Mouse (Mus musculus) neural tube, embryonic 12.5 days (tissue): ENCODE results near the gene Cpeb1. TPM values are rescaled to one million over a fixed set of nuclear protein-coding genes. Genes with fewer than 3 reads are reported as not detected.
A peak's percentile ranks its signal among the peaks of the same experiment; 100 is the strongest.

Source experiments
- ATAC-seq: fragments of 200-750 bp; cut with Nextera tagmentation; 2 replicates; pipeline ENCODE4 v1.8.0; 2017; ENCODE audit warnings: low read depth, mild to moderate bottlenecking, moderate TSS enrichment, moderate library complexity; ENCODE audit not compliant: low FRiP score
- H3K27ac ChIP-seq: fragments of 300-500 bp; sonication (generic); 2 replicates; pipeline ENCODE4 v1.5.1; 2016
- H3K27me3 ChIP-seq: fragments of 300-500 bp; sonication (generic); replicated peaks from 2 replicates; pipeline ENCODE4 v1.6.1; 2016; ENCODE audit warnings: mild to moderate bottlenecking
- H3K36me3 ChIP-seq: fragments of 300-500 bp; sonication (generic); 2 replicates; pipeline ENCODE4 v1.6.1; 2016; ENCODE audit warnings: mild to moderate bottlenecking
- H3K4me1 ChIP-seq: fragments of 300-500 bp; sonication (generic); 2 replicates; pipeline ENCODE4 v1.6.1; 2016
- H3K4me2 ChIP-seq: fragments of 300-500 bp; sonication (generic); replicated peaks from 2 replicates; pipeline ENCODE4 v1.6.1; 2016; ENCODE audit warnings: mild to moderate bottlenecking
- H3K4me3 ChIP-seq: fragments of 300-500 bp; sonication (generic); 2 replicates; pipeline ENCODE4 v1.5.1; 2016
- H3K9ac ChIP-seq: fragments of 300-500 bp; sonication (generic); 2 replicates; pipeline ENCODE4 v1.6.1; 2016; ENCODE audit warnings: mild to moderate bottlenecking
- H3K9me3 ChIP-seq: fragments of 300-500 bp; sonication (generic); 2 replicates; pipeline ENCODE4 v1.6.1; 2016; ENCODE audit warnings: mild to moderate bottlenecking
- WGBS: fragments of 180-500 bp; shearing (Covaris S2); methylation state at CpG from one replicate; pipeline ENCODE4 v1.1.7; 2016; 5-methylcytosine and 5-hydroxymethylcytosine counted together
- polyA plus RNA-seq: library from polyadenylated mRNA; unstranded; fragments of >200 nt; fragmentation: Nextera tagmentation; extraction: Ambion mirVana; gene quantifications from 2 replicates; pipeline ENCODE4 v1.2.1, GENCODE M21; 2016

Cpeb1 gene
- polyA plus RNA-seq, 1 experiment from 2014 or later: 4.0 TPM

- H3K4me1 ChIP-seq: no peaks in the 10 kb centered on the region
- no peak overlapping the region for H3K4me3 ChIP-seq
- 86% methylated on average over 7 of the region's 7 CpGs for WGBS
- H3K9ac ChIP-seq: no peak overlapping the region
- no peaks in the 10 kb centered on the region for H3K27me3 ChIP-seq
- H3K4me2 ChIP-seq: no peak overlapping the region
- no peaks in the 10 kb centered on the region for H3K36me3 ChIP-seq
- H3K9me3 ChIP-seq: no peaks in the 10 kb centered on the region
- H3K27ac ChIP-seq: no peak overlapping the region
- ATAC-seq: no peak
Observed at GRCm38 (mm10) chr7:81356975-81357374, 98.3 kb downstream of the Cpeb1 start.

- Histone ChIP-seq H3K4me2 (no peak overlapping the region), H3K4me3 (no peak overlapping the region), H3K27ac (no peak overlapping the region), H3K36me3 (no peaks in the 10 kb centered on the region), H3K27me3 (no peaks in the 10 kb centered on the region), H3K9ac (no peak overlapping the region), H3K9me3 (no peaks in the 10 kb centered on the region), H3K4me1 (no peaks in the 10 kb centered on the region)
- 90% methylated on average over 1 of the region's 1 CpGs for WGBS
- ATAC-seq: no peak
Observed at GRCm38 (mm10) chr7:81356360-81356759, 98.9 kb downstream of the Cpeb1 start.

- no peaks in the 10 kb centered on the region for H3K9me3 ChIP-seq
- ATAC-seq: no peak
- no peaks in the 10 kb centered on the region for H3K27me3 ChIP-seq
- no peak overlapping the region for H3K4me3 ChIP-seq
- no peak overlapping the region for H3K4me2 ChIP-seq
- no peaks in the 10 kb centered on the region for H3K36me3 ChIP-seq
- WGBS: 85% methylated on average over 7 of the region's 7 CpGs
- H3K27ac ChIP-seq: no peak overlapping the region
- H3K9ac ChIP-seq: no peak overlapping the region
- H3K4me1 ChIP-seq: no peaks in the 10 kb centered on the region
Observed at GRCm38 (mm10) chr7:81355746-81356145, 99.5 kb downstream of the Cpeb1 start.

GRCm38 (mm10) chr7:81351826-81352225 lies 103.4 kb downstream of the Cpeb1 start:
- H3K9ac ChIP-seq: no peak overlapping the region
- WGBS: 72% methylated on average over 4 of the region's 4 CpGs
- H3K9me3 ChIP-seq: no peaks in the 10 kb centered on the region
- no peak overlapping the region for H3K4me2 ChIP-seq
- H3K4me1 ChIP-seq: no peaks in the 10 kb centered on the region
- ATAC-seq: no peak
- H3K36me3 ChIP-seq: no peaks in the 10 kb centered on the region
- H3K27ac ChIP-seq: no peak overlapping the region
- H3K27me3 ChIP-seq: no peaks in the 10 kb centered on the region
- no peak overlapping the region for H3K4me3 ChIP-seq

GRCm38 (mm10) chr7:81348206-81348605 lies 107.1 kb downstream of the Cpeb1 start:
- WGBS: 66% methylated on average over 7 of the region's 7 CpGs
- ATAC-seq: no peak
- no peaks in the 10 kb centered on the region for H3K27me3 ChIP-seq
- H3K4me3 ChIP-seq: no peak overlapping the region
- H3K4me2 ChIP-seq: no peak overlapping the region
- H3K9me3 ChIP-seq: no peaks in the 10 kb centered on the region
- peaks cover 7% of the 10 kb centered on the region for H3K36me3 ChIP-seq
- peaks cover 9% of the 10 kb centered on the region for H3K4me1 ChIP-seq
- no peak overlapping the region for H3K9ac ChIP-seq
- no peak overlapping the region for H3K27ac ChIP-seq

GRCm38 (mm10) chr7:81345447-81346170 lies 109.7 kb downstream of the Cpeb1 start:
- Histone ChIP-seq H3K36me3 (peaks cover 32% of the 10 kb centered on the region), H3K27ac (no peak overlapping the region), H3K4me3 (peak overlapping the region; percentile 94), H3K4me2 (peak overlapping the region; percentile 94), H3K9ac (peak overlapping the region; percentile 42; the same call in 1 of the 2 replicates), H3K4me1 (peaks cover 14% of the 10 kb centered on the region), H3K27me3 (no peaks in the 10 kb centered on the region), H3K9me3 (no peaks in the 10 kb centered on the region)
- 0 out of 2 replicates have a peak, but pooled peaks have one; percentile 21 for ATAC-seq
- 64% methylated on average over 15 of the region's 15 CpGs for WGBS

GRCm38 (mm10) chr7:81344544-81345446 lies 110.5 kb downstream of the Cpeb1 start, which contains the start of gene Rps17:
TSS of gene Rps17 (minus strand) at chr7:81345254.
- H3K27me3 ChIP-seq: no peaks in the 10 kb centered on the region
- H3K4me1 ChIP-seq: peaks cover 14% of the 10 kb centered on the region
- H3K36me3 ChIP-seq: peaks cover 40% of the 10 kb centered on the region
- no peaks in the 10 kb centered on the region for H3K9me3 ChIP-seq
- peak; percentile 88 for ATAC-seq
- peak within 1 kb of the TSS; percentile 87 for H3K27ac ChIP-seq
- H3K4me2 ChIP-seq: peak within 1 kb of the TSS; percentile 94
- WGBS: under 1% methylated on average over 85 of the region's 85 CpGs
- H3K4me3 ChIP-seq: peak within 1 kb of the TSS; percentile 94
- peak within 1 kb of the TSS; percentile 97 for H3K9ac ChIP-seq

GRCm38 (mm10) chr7:81343831-81344230 lies 111.4 kb downstream of the Cpeb1 start:
- Histone ChIP-seq H3K4me3 (peak overlapping the region; percentile 94), H3K4me2 (peak overlapping the region; percentile 94), H3K36me3 (peaks cover 41% of the 10 kb centered on the region), H3K27me3 (no peaks in the 10 kb centered on the region), H3K27ac (no peak overlapping the region), H3K4me1 (peaks cover 14% of the 10 kb centered on the region), H3K9ac (peak overlapping the region; percentile 97), H3K9me3 (no peaks in the 10 kb centered on the region)
- 24% methylated on average over 10 of the region's 10 CpGs for WGBS
- no peak for ATAC-seq

- 55% methylated on average over 8 of the region's 8 CpGs for WGBS
- Histone ChIP-seq H3K4me3 (peak overlapping the region; percentile 94), H3K4me1 (peaks cover 14% of the 10 kb centered on the region), H3K4me2 (peak overlapping the region; percentile 94), H3K36me3 (peaks cover 45% of the 10 kb centered on the region), H3K9me3 (no peaks in the 10 kb centered on the region), H3K27me3 (no peaks in the 10 kb centered on the region), H3K27ac (no peak overlapping the region), H3K9ac (peak overlapping the region; percentile 97)
- ATAC-seq: no peak
Observed at GRCm38 (mm10) chr7:81343316-81343715, 111.9 kb downstream of the Cpeb1 start.

GRCm38 (mm10) chr7:81342356-81343094 lies 112.7 kb downstream of the Cpeb1 start:
- Histone ChIP-seq H3K4me1 (peaks cover 14% of the 10 kb centered on the region), H3K4me2 (peak overlapping the region; percentile 94), H3K9ac (peak overlapping the region; percentile 97), H3K36me3 (peaks cover 53% of the 10 kb centered on the region), H3K27ac (no peak overlapping the region), H3K27me3 (no peaks in the 10 kb centered on the region), H3K9me3 (no peaks in the 10 kb centered on the region), H3K4me3 (peak overlapping the region; percentile 94)
- WGBS: 82% methylated on average over 8 of the region's 8 CpGs
- no peak for ATAC-seq

- Histone ChIP-seq H3K9ac (no peak overlapping the region), H3K27me3 (no peaks in the 10 kb centered on the region), H3K27ac (no peak overlapping the region), H3K36me3 (peaks cover 53% of the 10 kb centered on the region), H3K9me3 (no peaks in the 10 kb centered on the region), H3K4me2 (no peak overlapping the region), H3K4me3 (no peak overlapping the region), H3K4me1 (peaks cover 14% of the 10 kb centered on the region)
- ATAC-seq: no peak
- 64% methylated on average over 3 of the region's 3 CpGs for WGBS
Observed at GRCm38 (mm10) chr7:81341563-81341962, 113.7 kb downstream of the Cpeb1 start.

GRCm38 (mm10) chr7:81339783-81340182 lies 115.5 kb downstream of the Cpeb1 start:
- H3K9me3 ChIP-seq: no peaks in the 10 kb centered on the region
- WGBS: 85% methylated on average over 4 of the region's 4 CpGs
- H3K4me2 ChIP-seq: no peak overlapping the region
- peaks cover 61% of the 10 kb centered on the region for H3K36me3 ChIP-seq
- no peak overlapping the region for H3K27ac ChIP-seq
- H3K9ac ChIP-seq: no peak overlapping the region
- H3K4me1 ChIP-seq: peaks cover 21% of the 10 kb centered on the region
- no peaks in the 10 kb centered on the region for H3K27me3 ChIP-seq
- no peak overlapping the region for H3K4me3 ChIP-seq
- no peak for ATAC-seq
